Mouse (Mus musculus) liver, embryonic 11.5 days (tissue): ENCODE measurements around the gene Pdzrn3. TPM values are rescaled to one million over a fixed set of nuclear protein-coding genes. Genes with fewer than 3 reads are reported as not detected.

Experiments
- ATAC-seq: fragments of 200-750 bp; cut with Nextera tagmentation; replicated peaks from 2 replicates; pipeline ENCODE4 v1.8.0; 2017; ENCODE audit warnings: moderate number of reproducible peaks, mild to moderate bottlenecking, moderate TSS enrichment, moderate library complexity; ENCODE audit not compliant: low FRiP score
- DNase-seq: peaks from one replicate; pipeline ENCODE4 v3.0.0-alpha.2; 2017; ENCODE audit warnings: low spot score
- H3K27ac ChIP-seq: fragments of 300-500 bp; sonication (generic); 2 replicates; pipeline ENCODE4 v1.5.1; 2014; ENCODE audit warnings: mild to moderate bottlenecking, low read depth, low read length, control low read depth
- H3K27me3 ChIP-seq: fragments of 300-500 bp; sonication (generic); replicated peaks from 2 replicates; pipeline ENCODE4 v1.6.1; 2014; ENCODE audit warnings: low read length, mixed read lengths; ENCODE audit not compliant: control insufficient read depth, insufficient read depth
- H3K36me3 ChIP-seq: fragments of 300-500 bp; sonication (generic); 2 replicates; pipeline ENCODE4 v1.6.1; 2014; ENCODE audit warnings: mild to moderate bottlenecking, low read length, moderate library complexity, mixed read lengths; ENCODE audit not compliant: control insufficient read depth, insufficient read depth
- H3K4me1 ChIP-seq: fragments of 300-500 bp; sonication (generic); replicated peaks from 2 replicates; pipeline ENCODE4 v1.6.1; 2014; ENCODE audit warnings: low read length, mixed read lengths; ENCODE audit not compliant: control insufficient read depth, insufficient read depth
- H3K4me2 ChIP-seq: fragments of 300-500 bp; sonication (generic); 2 replicates; pipeline ENCODE4 v1.6.1; 2014; ENCODE audit warnings: mild to moderate bottlenecking, control low read depth, moderate library complexity
- H3K4me3 ChIP-seq: fragments of 300-500 bp; sonication (generic); 2 replicates; pipeline ENCODE4 v1.5.1; 2014; ENCODE audit warnings: low read depth, low read length, control low read depth
- H3K9ac ChIP-seq: fragments of 300-500 bp; sonication (generic); 2 replicates; pipeline ENCODE4 v1.6.1; 2014; ENCODE audit warnings: low read depth, low read length, control low read depth
- H3K9me3 ChIP-seq: fragments of 300-500 bp; sonication (generic); 2 replicates; pipeline ENCODE4 v1.6.1; 2016; ENCODE audit warnings: low read length, inconsistent platforms, mixed read lengths; ENCODE audit not compliant: control insufficient read depth
- WGBS: fragments of 180-500 bp; shearing (Covaris S2); extraction: QIAGEN DNeasy Blood & Tissue Kit; methylation state at CpG from one replicate; pipeline ENCODE4 v1.1.7; 2014; 5-methylcytosine and 5-hydroxymethylcytosine counted together
- polyA plus RNA-seq: library from polyadenylated mRNA; unstranded; fragments of >200 nt; fragmentation: Nextera tagmentation; extraction: Ambion mirVana; gene quantifications from 2 replicates; pipeline ENCODE4 v1.2.1, GENCODE M21; 2014

Pdzrn3 gene
- polyA plus RNA-seq, 1 experiment from 2014 or later = 4.8 TPM

DNA sequence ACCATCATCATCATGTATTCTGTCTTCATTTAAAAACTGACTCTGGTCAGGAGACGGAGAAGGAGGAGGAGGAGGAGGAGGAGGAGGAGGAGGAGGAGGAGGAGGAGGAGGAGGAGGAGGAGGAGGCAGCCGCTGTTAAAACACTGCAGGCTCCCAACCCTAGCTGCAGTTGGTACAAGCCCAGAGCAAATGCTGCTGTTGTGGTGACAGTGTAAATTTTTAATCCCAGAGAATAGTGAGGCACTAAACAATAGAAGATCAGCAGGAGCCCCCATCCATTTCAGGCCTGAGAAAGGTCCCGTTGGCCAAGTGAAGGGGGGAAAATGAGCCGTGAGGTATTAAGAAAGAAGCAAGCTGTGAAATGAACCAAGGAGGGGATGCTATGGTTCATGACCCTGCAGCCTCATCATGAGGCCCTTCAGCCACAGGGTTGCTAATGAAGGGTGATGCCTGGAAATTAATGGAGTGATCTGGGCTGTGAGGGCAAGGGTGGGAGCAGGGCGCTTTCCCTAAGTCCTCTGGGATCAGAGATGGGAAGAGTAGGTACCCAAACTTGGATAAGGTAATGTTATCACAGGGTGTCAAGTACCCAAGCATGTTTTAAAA is 141.0 kb downstream of the Pdzrn3 start:
- ATAC-seq (no peak), DNase-seq (no peak)
- Histone ChIP-seq H3K27ac (no peak overlapping the region), H3K27me3 (no peaks in the 10 kb centered on the region), H3K9me3 (no peaks in the 10 kb centered on the region), H3K4me3 (no peak overlapping the region), H3K4me1 (no peaks in the 10 kb centered on the region), H3K4me2 (no peak overlapping the region), H3K36me3 (no peaks in the 10 kb centered on the region), H3K9ac (no peak overlapping the region)
- 50% methylated on average over 5 of the region's 5 CpGs for WGBS

- H3K4me1 ChIP-seq = no peaks in the 10 kb centered on the region
- no peaks in the 10 kb centered on the region for H3K36me3 ChIP-seq
- no peak overlapping the region for H3K27ac ChIP-seq
- H3K4me3 ChIP-seq = no peak overlapping the region
- ATAC-seq (no peak), DNase-seq (no peak)
- H3K4me2 ChIP-seq = no peak overlapping the region
- H3K27me3 ChIP-seq = no peaks in the 10 kb centered on the region
- H3K9ac ChIP-seq = no peak overlapping the region
- no peaks in the 10 kb centered on the region for H3K9me3 ChIP-seq
- 81% methylated on average over 7 of the region's 7 CpGs for WGBS
These were observed 141.5 kb downstream of the Pdzrn3 start for GRCm38 (mm10) chr6:101236230-101236629.

GRCm38 (mm10) chr6:101234349-101234748 is 143.3 kb downstream of the Pdzrn3 start:
- DNase-seq = no peak
- 65% methylated on average over 10 of the region's 10 CpGs for whole genome bisulfite sequencing
- no peak for ATAC-seq
- no peak overlapping the region for H3K27ac ChIP-seq
- no peaks in the 10 kb centered on the region for H3K27me3 ChIP-seq
- H3K4me2 ChIP-seq = no peak overlapping the region
- no peak overlapping the region for H3K9ac ChIP-seq
- no peaks in the 10 kb centered on the region for H3K4me1 ChIP-seq
- no peaks in the 10 kb centered on the region for H3K9me3 ChIP-seq
- H3K4me3 ChIP-seq = no peak overlapping the region
- no peaks in the 10 kb centered on the region for H3K36me3 ChIP-seq

DNA sequence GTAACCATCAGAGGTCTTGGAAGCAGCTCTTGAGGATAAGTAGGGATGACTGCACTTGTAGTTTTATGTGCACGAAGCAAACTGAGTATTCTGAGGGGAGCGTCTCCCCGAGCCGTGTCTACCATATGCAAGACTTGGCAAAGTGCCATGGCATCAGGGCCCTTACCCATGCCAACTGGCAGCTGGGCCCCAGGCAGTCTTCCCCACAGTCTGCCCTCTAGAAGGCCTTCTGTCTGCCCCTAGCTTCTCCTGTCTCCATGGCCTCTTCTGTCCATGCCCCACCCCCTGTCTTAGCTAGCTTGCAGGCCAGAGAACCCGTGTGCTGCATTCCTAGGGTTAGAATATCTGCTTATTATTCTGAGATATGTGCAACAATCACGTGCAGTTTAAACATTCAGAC is 144.0 kb downstream of the Pdzrn3 start:
- H3K4me3 ChIP-seq = no peak overlapping the region
- no peak for DNase-seq
- no peaks in the 10 kb centered on the region for H3K27me3 ChIP-seq
- H3K9ac ChIP-seq = no peak overlapping the region
- no peak overlapping the region for H3K27ac ChIP-seq
- no peak overlapping the region for H3K4me2 ChIP-seq
- ATAC-seq = no peak
- no peaks in the 10 kb centered on the region for H3K9me3 ChIP-seq
- no peaks in the 10 kb centered on the region for H3K36me3 ChIP-seq
- H3K4me1 ChIP-seq = no peaks in the 10 kb centered on the region
- WGBS = 76% methylated on average over 6 of the region's 6 CpGs

GRCm38 (mm10) chr6:101227294-101227855 is 150.3 kb downstream of the Pdzrn3 start:
- H3K36me3 ChIP-seq = no peaks in the 10 kb centered on the region
- no peaks in the 10 kb centered on the region for H3K27me3 ChIP-seq
- no peaks in the 10 kb centered on the region for H3K4me1 ChIP-seq
- ATAC-seq (no peak), DNase-seq (no peak)
- H3K9ac ChIP-seq = no peak overlapping the region
- no peak overlapping the region for H3K4me2 ChIP-seq
- H3K4me3 ChIP-seq = no peak overlapping the region
- WGBS = 70% methylated on average over 8 of the region's 8 CpGs
- H3K9me3 ChIP-seq = no peaks in the 10 kb centered on the region
- H3K27ac ChIP-seq = no peak overlapping the region

DNA sequence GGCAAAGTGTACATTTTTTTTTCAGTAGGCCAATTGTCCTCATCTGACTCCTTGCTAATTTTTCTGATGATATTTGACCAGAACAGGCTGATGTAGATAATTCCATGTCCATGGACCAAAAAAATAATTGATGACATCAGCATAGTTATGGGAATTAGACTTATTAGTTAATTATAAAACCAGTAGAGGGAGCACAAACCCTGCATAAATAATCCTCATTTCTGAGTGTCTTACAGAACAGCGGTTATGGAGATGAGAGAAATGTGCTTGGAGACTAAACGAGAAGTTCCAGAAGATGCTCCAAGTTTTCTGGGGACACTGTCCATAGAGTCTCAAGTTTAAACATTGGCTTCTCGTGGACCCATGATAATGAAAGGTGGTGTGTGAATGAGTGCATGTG is 157.4 kb downstream of the Pdzrn3 start:
- no peaks in the 10 kb centered on the region for H3K36me3 ChIP-seq
- H3K4me3 ChIP-seq = no peak overlapping the region
- H3K9ac ChIP-seq = no peak overlapping the region
- ATAC-seq = no peak
- no peaks in the 10 kb centered on the region for H3K4me1 ChIP-seq
- no peaks in the 10 kb centered on the region for H3K9me3 ChIP-seq
- no peak overlapping the region for H3K27ac ChIP-seq
- DNase-seq = no peak
- H3K27me3 ChIP-seq = no peaks in the 10 kb centered on the region
- WGBS = 69% methylated on average over 3 of the region's 3 CpGs
- no peak overlapping the region for H3K4me2 ChIP-seq

GRCm38 (mm10) chr6:101219004-101219403 is 158.7 kb downstream of the Pdzrn3 start:
- Histone ChIP-seq H3K9ac (no peak overlapping the region), H3K27ac (no peak overlapping the region), H3K9me3 (no peaks in the 10 kb centered on the region), H3K36me3 (no peaks in the 10 kb centered on the region), H3K4me1 (no peaks in the 10 kb centered on the region), H3K4me3 (no peak overlapping the region), H3K27me3 (no peaks in the 10 kb centered on the region), H3K4me2 (no peak overlapping the region)
- WGBS = 77% methylated on average over 3 of the region's 3 CpGs
- DNase-seq (no peak), ATAC-seq (no peak)

DNA sequence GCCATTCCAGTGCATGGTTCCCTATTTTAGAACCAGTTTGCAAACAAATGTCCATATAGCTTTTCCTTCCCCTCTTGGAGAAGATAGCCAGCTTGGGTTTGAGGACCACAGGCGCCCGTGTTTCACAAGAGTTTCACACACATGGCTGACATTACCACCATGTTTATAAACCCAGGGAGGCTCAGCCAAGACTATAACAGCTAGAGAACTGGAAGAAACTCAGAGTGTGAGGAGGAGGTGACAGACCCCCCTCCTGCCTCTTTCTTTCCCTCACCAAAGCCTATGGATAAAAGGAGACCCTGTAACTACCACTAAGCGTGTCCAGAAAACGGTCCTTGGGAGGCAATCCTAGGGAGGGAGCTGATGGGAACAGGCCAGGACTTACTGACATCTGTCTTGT is 159.5 kb downstream of the Pdzrn3 start:
- Histone ChIP-seq H3K4me3 (no peak overlapping the region), H3K4me2 (no peak overlapping the region), H3K27ac (no peak overlapping the region), H3K36me3 (no peaks in the 10 kb centered on the region), H3K9me3 (no peaks in the 10 kb centered on the region), H3K27me3 (no peaks in the 10 kb centered on the region), H3K4me1 (no peaks in the 10 kb centered on the region), H3K9ac (no peak overlapping the region)
- DNase-seq = no peak
- WGBS = 78% methylated on average over 4 of the region's 4 CpGs
- ATAC-seq = no peak

GRCm38 (mm10) chr6:101217756-101218155 is 159.9 kb downstream of the Pdzrn3 start:
- ATAC-seq (no peak), DNase-seq (no peak)

More at GRCm38 (mm10) chr6:101217756-101218155, 159.9 kb downstream of the Pdzrn3 start:
- no peaks in the 10 kb centered on the region for H3K36me3 ChIP-seq
- H3K27ac ChIP-seq = no peak overlapping the region
- H3K27me3 ChIP-seq = no peaks in the 10 kb centered on the region
- no peak overlapping the region for H3K4me3 ChIP-seq
- H3K4me2 ChIP-seq = no peak overlapping the region
- H3K4me1 ChIP-seq = no peaks in the 10 kb centered on the region
- H3K9me3 ChIP-seq = no peaks in the 10 kb centered on the region
- WGBS = 76% methylated on average over 6 of the region's 6 CpGs
- H3K9ac ChIP-seq = no peak overlapping the region
